Mouse (Mus musculus): ENCODE results near the gene Spag4. TPM values are rescaled to one million over a fixed set of nuclear protein-coding genes. Genes with fewer than 3 reads are reported as not detected.
"Not testable (repeated sequence)": the region's sequence is repeated elsewhere in the genome, so short reads cannot be mapped to it uniquely, and the experiment has no call there.

The Spag4 gene
- polyA plus RNA-seq, 1 experiment from 2014 or later, result 3.1 TPM

- WGBS, result 90% methylated on average over 3 of the region's 3 CpGs
- no peak overlapping the region for H3K4me3 ChIP-seq (ENCODE audit: low read length)
- no peak overlapping the region for H3K9ac ChIP-seq (ENCODE audit: low read depth, low read length)
- no peaks in the 10 kb centered on the region for H3K4me1 ChIP-seq (ENCODE audit: control insufficient read depth, insufficient read depth, low read length)
- peaks cover 3% of the 10 kb centered on the region; the same call in 1 of the 2 replicates for H3K36me3 ChIP-seq (ENCODE audit: control insufficient read depth, insufficient read depth, low read length)
- H3K9me3 ChIP-seq (ENCODE audit: control insufficient read depth, low read length), result no peaks in the 10 kb centered on the region
- no peak overlapping the region for H3K4me2 ChIP-seq (replicated peaks; ENCODE audit: low read depth, low read length)
- no peak overlapping the region for H3K27ac ChIP-seq (ENCODE audit: low read depth, low read length)
- no peaks in the 10 kb centered on the region for H3K27me3 ChIP-seq (ENCODE audit: control insufficient read depth, insufficient read depth, low read length)
- ATAC-seq (ENCODE audit: low FRiP score, low TSS enrichment), result no peak
These were observed 19.6 kb downstream of the Spag4 start for GRCm38 (mm10) chr2:156084541-156084940.

- H3K27ac ChIP-seq (ENCODE audit: low read depth, low read length), result no peak overlapping the region
- H3K4me1 ChIP-seq (ENCODE audit: control insufficient read depth, insufficient read depth, low read length), result no peaks in the 10 kb centered on the region
- WGBS, result 86% methylated on average over 7 of the region's 7 CpGs
- peaks cover 12% of the 10 kb centered on the region; the same call in 1 of the 2 replicates for H3K36me3 ChIP-seq (ENCODE audit: control insufficient read depth, insufficient read depth, low read length)
- H3K9me3 ChIP-seq (ENCODE audit: control insufficient read depth, low read length), result no peaks in the 10 kb centered on the region
- no peak for ATAC-seq (ENCODE audit: low FRiP score, low TSS enrichment)
- H3K27me3 ChIP-seq (ENCODE audit: control insufficient read depth, insufficient read depth, low read length), result no peaks in the 10 kb centered on the region
- H3K9ac ChIP-seq (ENCODE audit: low read depth, low read length), result no peak overlapping the region
- no peak overlapping the region for H3K4me2 ChIP-seq (replicated peaks; ENCODE audit: low read depth, low read length)
- H3K4me3 ChIP-seq (ENCODE audit: low read length), result no peak overlapping the region
These were observed 22.6 kb downstream of the Spag4 start for GRCm38 (mm10) chr2:156087391-156088110.

GRCm38 (mm10) chr2:156089799-156090198, 24.8 kb downstream of the Spag4 start:
- H3K9me3 ChIP-seq (ENCODE audit: control insufficient read depth, low read length), result no peaks in the 10 kb centered on the region
- no peaks in the 10 kb centered on the region for H3K27me3 ChIP-seq (ENCODE audit: control insufficient read depth, insufficient read depth, low read length)
- H3K36me3 ChIP-seq (ENCODE audit: control insufficient read depth, insufficient read depth, low read length), result peaks cover 21% of the 10 kb centered on the region; the same call in 1 of the 2 replicates
- H3K4me2 ChIP-seq (replicated peaks; ENCODE audit: low read depth, low read length), result no peak overlapping the region
- H3K27ac ChIP-seq (ENCODE audit: low read depth, low read length), result no peak overlapping the region
- 86% methylated on average over 1 of the region's 1 CpGs for WGBS
- no peak for ATAC-seq (ENCODE audit: low FRiP score, low TSS enrichment)
- H3K9ac ChIP-seq (ENCODE audit: low read depth, low read length), result no peak overlapping the region
- no peak overlapping the region for H3K4me3 ChIP-seq (ENCODE audit: low read length)
- no peaks in the 10 kb centered on the region for H3K4me1 ChIP-seq (ENCODE audit: control insufficient read depth, insufficient read depth, low read length)

- Histone ChIP-seq H3K4me3 (ENCODE audit: low read length) (no peak overlapping the region), H3K27me3 (ENCODE audit: control insufficient read depth, insufficient read depth, low read length) (no peaks in the 10 kb centered on the region), H3K36me3 (ENCODE audit: control insufficient read depth, insufficient read depth, low read length) (peaks cover 42% of the 10 kb centered on the region), H3K27ac (ENCODE audit: low read depth, low read length) (no peak overlapping the region), H3K4me1 (ENCODE audit: control insufficient read depth, insufficient read depth, low read length) (no peaks in the 10 kb centered on the region), H3K4me2 (replicated peaks; ENCODE audit: low read depth, low read length) (no peak overlapping the region), H3K9ac (ENCODE audit: low read depth, low read length) (no peak overlapping the region), H3K9me3 (ENCODE audit: control insufficient read depth, low read length) (no peaks in the 10 kb centered on the region)
- no peak for ATAC-seq (ENCODE audit: low FRiP score, low TSS enrichment)
- WGBS, result 84% methylated on average over 5 of the region's 5 CpGs
These were observed 27.0 kb downstream of the Spag4 start for GRCm38 (mm10) chr2:156091926-156092325.

- Histone ChIP-seq H3K9me3 (ENCODE audit: control insufficient read depth, low read length) (no peaks in the 10 kb centered on the region), H3K36me3 (ENCODE audit: control insufficient read depth, insufficient read depth, low read length) (peaks cover 9% of the 10 kb centered on the region; the same call in 1 of the 2 replicates), H3K27ac (ENCODE audit: low read depth, low read length) (peak overlapping the region; percentile 94), H3K9ac (ENCODE audit: low read depth, low read length) (peak overlapping the region; percentile 99), H3K4me1 (ENCODE audit: control insufficient read depth, insufficient read depth, low read length) (no peaks in the 10 kb centered on the region), H3K4me3 (ENCODE audit: low read length) (peak overlapping the region; percentile 99), H3K4me2 (replicated peaks; ENCODE audit: low read depth, low read length) (peak overlapping the region; percentile 71), H3K27me3 (ENCODE audit: control insufficient read depth, insufficient read depth, low read length) (no peaks in the 10 kb centered on the region)
- ATAC-seq (ENCODE audit: low FRiP score, low TSS enrichment), result peak; percentile 82
- WGBS, result 1% methylated on average over 16 of the region's 16 CpGs
These were observed 45.8 kb downstream of the Spag4 start for GRCm38 (mm10) chr2:156110627-156111357.

GRCm38 (mm10) chr2:156111358-156112079, 46.5 kb downstream of the Spag4 start, which contains the start of the genes Cpne1 and Rbm12:
TSS of gene Cpne1 (minus strand) at chr2:156111965.
TSS of gene Rbm12 (minus strand) at chr2:156111978.
- no peaks in the 10 kb centered on the region for H3K27me3 ChIP-seq (ENCODE audit: control insufficient read depth, insufficient read depth, low read length)
- H3K27ac ChIP-seq (ENCODE audit: low read depth, low read length), result peak within 1 kb of the TSS; percentile 94
- peak within 1 kb of the TSS; percentile 99 for H3K4me3 ChIP-seq (ENCODE audit: low read length)
- H3K4me1 ChIP-seq (ENCODE audit: control insufficient read depth, insufficient read depth, low read length), result no peaks in the 10 kb centered on the region
- WGBS, result under 1% methylated on average over 69 of the region's 74 CpGs
- H3K4me2 ChIP-seq (replicated peaks; ENCODE audit: low read depth, low read length), result peak within 1 kb of the TSS; percentile 71
- ATAC-seq (ENCODE audit: low FRiP score, low TSS enrichment), result peak; percentile 95
- H3K9ac ChIP-seq (ENCODE audit: low read depth, low read length), result peak within 1 kb of the TSS; percentile 99
- peaks cover 5% of the 10 kb centered on the region; the same call in 1 of the 2 replicates for H3K36me3 ChIP-seq (ENCODE audit: control insufficient read depth, insufficient read depth, low read length)
- no peaks in the 10 kb centered on the region for H3K9me3 ChIP-seq (ENCODE audit: control insufficient read depth, low read length)

GRCm38 (mm10) chr2:156112080-156112423, 47.1 kb downstream of the Spag4 start:
- peak overlapping the region; percentile 94 for H3K27ac ChIP-seq (ENCODE audit: low read depth, low read length)
- not testable (repeated sequence) for H3K9me3 ChIP-seq (ENCODE audit: control insufficient read depth, low read length); H3K36me3 ChIP-seq (ENCODE audit: control insufficient read depth, insufficient read depth, low read length); ATAC-seq (ENCODE audit: low FRiP score, low TSS enrichment); H3K4me1 ChIP-seq (ENCODE audit: control insufficient read depth, insufficient read depth, low read length); H3K27me3 ChIP-seq (ENCODE audit: control insufficient read depth, insufficient read depth, low read length)
- peak overlapping the region; percentile 42 for H3K4me2 ChIP-seq (replicated peaks; ENCODE audit: low read depth, low read length)
- H3K4me3 ChIP-seq (ENCODE audit: low read length), result peak overlapping the region; percentile 99
- WGBS, result 27% methylated on average over 5 of the region's 5 CpGs
- H3K9ac ChIP-seq (ENCODE audit: low read depth, low read length), result peak overlapping the region; percentile 99; the same call in 1 of the 2 replicates

GRCm38 (mm10) chr2:156119566-156119965, 54.6 kb downstream of the Spag4 start:
- ATAC-seq (ENCODE audit: low FRiP score, low TSS enrichment), result no peak

More at GRCm38 (mm10) chr2:156119566-156119965, 54.6 kb downstream of the Spag4 start:
- Histone ChIP-seq H3K36me3 (ENCODE audit: control insufficient read depth, insufficient read depth, low read length) (peaks cover 8% of the 10 kb centered on the region; the same call in 1 of the 2 replicates), H3K27me3 (ENCODE audit: control insufficient read depth, insufficient read depth, low read length) (no peaks in the 10 kb centered on the region), H3K9ac (ENCODE audit: low read depth, low read length) (no peak overlapping the region), H3K4me1 (ENCODE audit: control insufficient read depth, insufficient read depth, low read length) (no peaks in the 10 kb centered on the region), H3K4me3 (ENCODE audit: low read length) (no peak overlapping the region), H3K4me2 (replicated peaks; ENCODE audit: low read depth, low read length) (no peak overlapping the region), H3K27ac (ENCODE audit: low read depth, low read length) (no peak overlapping the region), H3K9me3 (ENCODE audit: control insufficient read depth, low read length) (no peaks in the 10 kb centered on the region)

All from kidney, embryonic 14.5 days (tissue).